Mouse (Mus musculus) cerebellum, adult 18-20 months (tissue): ENCODE data around the gene Ptch1.

ENCODE experiments used
- DNase-seq, 2 experiments: peaks; one replicate each; pipeline ENCODE4 v3.0.0; 2021

Gene Ptch1

GRCm38 (mm10) chr13:63562972-63563780, 10.2 kb downstream of the Ptch1 start:
- peak; percentile 58 to 75 for DNase-seq

- DNase-seq: peak; percentile 5 to 20
These were observed 11.0 kb downstream of the Ptch1 start for GRCm38 (mm10) chr13:63562141-63562971.

GRCm38 (mm10) chr13:63558297-63558890, 15.0 kb downstream of the Ptch1 start:
- DNase-seq: no peak

GRCm38 (mm10) chr13:63556431-63556830, 17.0 kb downstream of the Ptch1 start:
- no peak for DNase-seq

- DNase-seq: no peak
These were observed 17.5 kb downstream of the Ptch1 start for GRCm38 (mm10) chr13:63555885-63556284.

GRCm38 (mm10) chr13:63554569-63554968, 18.8 kb downstream of the Ptch1 start:
- DNase-seq: no peak

GRCm38 (mm10) chr13:63553436-63553835, 20.0 kb downstream of the Ptch1 start:
- peak; percentile 45 to 53 for DNase-seq

- DNase-seq: peak; percentile 95 to 99
These were observed 21.0 kb downstream of the Ptch1 start for GRCm38 (mm10) chr13:63552291-63552932.

- DNase-seq: no peak
These were observed 21.7 kb downstream of the Ptch1 start for GRCm38 (mm10) chr13:63551552-63552290.

- no peak for DNase-seq
These were observed 23.0 kb downstream of the Ptch1 start for GRCm38 (mm10) chr13:63550367-63550766.

- peak in 1 of 2 experiments; percentile 39 for DNase-seq
These were observed 24.2 kb downstream of the Ptch1 start for GRCm38 (mm10) chr13:63549210-63549609.

GRCm38 (mm10) chr13:63548571-63548970, 24.8 kb downstream of the Ptch1 start:
- DNase-seq: peak; percentile 93 to 97

- DNase-seq: no peak
These were observed 28.1 kb downstream of the Ptch1 start for GRCm38 (mm10) chr13:63545291-63545690.

- DNase-seq: no peak
These were observed 28.5 kb downstream of the Ptch1 start for GRCm38 (mm10) chr13:63544967-63545253.

- no peak for DNase-seq
These were observed 29.1 kb downstream of the Ptch1 start for GRCm38 (mm10) chr13:63544119-63544966.

GRCm38 (mm10) chr13:63543459-63543858, 29.9 kb downstream of the Ptch1 start:
- DNase-seq: no peak

- DNase-seq: no peak
These were observed 30.5 kb downstream of the Ptch1 start for GRCm38 (mm10) chr13:63542796-63543384.

GRCm38 (mm10) chr13:63541510-63541909, 31.9 kb downstream of the Ptch1 start:
- DNase-seq: no peak

- DNase-seq: peak; percentile 49 to 59
These were observed 32.8 kb downstream of the Ptch1 start for GRCm38 (mm10) chr13:63540584-63540983.

- DNase-seq: no peak
These were observed 38.4 kb downstream of the Ptch1 start for GRCm38 (mm10) chr13:63534981-63535380.

- no peak for DNase-seq
These were observed 42.5 kb downstream of the Ptch1 start for GRCm38 (mm10) chr13:63530857-63531256.
